Mouse (Mus musculus): ENCODE measurements around the gene Hspe1. TPM values are rescaled to one million over a fixed set of nuclear protein-coding genes. Genes with fewer than 3 reads are reported as not detected.
A peak's percentile ranks its signal among the peaks of the same experiment; 100 is the strongest.
"Not testable (repeated sequence)": the region's sequence is repeated elsewhere in the genome, so short reads cannot be mapped to it uniquely, and the experiment has no call there.

The Hspe1 gene
- polyA plus RNA-seq, 1 experiment: 90.1 TPM

- H3K27ac ChIP-seq (ENCODE audit: insufficient read depth, low read depth, low read length): peak within 1 kb of the TSS; percentile 100
- peak within 1 kb of the TSS; percentile 80 for H3K4me3 ChIP-seq (ENCODE audit: insufficient read depth, low read depth, low read length)
- no peaks in the 10 kb centered on the region for H3K27me3 ChIP-seq (replicated peaks; ENCODE audit: control insufficient read depth, insufficient read depth, low read length)
- peak; percentile 99 for DNase-seq
- H3K4me1 ChIP-seq (ENCODE audit: control insufficient read depth, insufficient read depth, low read length): peaks cover 23% of the 10 kb centered on the region; the same call in 1 of the 2 replicates
- TF ChIP-seq CTCF (conservative IDR thresholded peaks at IDR 0.05; ENCODE audit: insufficient read depth, insufficient read length, low read depth, low read length) (0 out of 2 replicates have a peak, but pooled peaks have one; percentile 10), POLR2A (IDR thresholded peaks at IDR 0.05; ENCODE audit: low read depth, low read length) (peak; percentile 39)
- no peaks in the 10 kb centered on the region; the same call in 1 of the 2 replicates for H3K36me3 ChIP-seq (ENCODE audit: control insufficient read depth, insufficient read depth, low read length)
- WGBS: under 1% methylated on average over 46 of the region's 46 CpGs
Observed at GRCm38 (mm10) chr1:55052355-55052953, 35.5 kb upstream of the Hspe1 start, which contains the start of gene Coq10b. TSS of gene Coq10b (plus strand) at chr1:55052770.

- WGBS: 1% methylated on average over 42 of the region's 42 CpGs
- TF ChIP-seq CTCF (conservative IDR thresholded peaks at IDR 0.05; ENCODE audit: insufficient read depth, insufficient read length, low read depth, low read length) (no peak), POLR2A (IDR thresholded peaks at IDR 0.05; ENCODE audit: low read depth, low read length) (no peak)
- Histone ChIP-seq H3K4me3 (ENCODE audit: insufficient read depth, low read depth, low read length) (peak overlapping the region; percentile 80), H3K4me1 (ENCODE audit: control insufficient read depth, insufficient read depth, low read length) (peaks cover 23% of the 10 kb centered on the region; the same call in 1 of the 2 replicates), H3K27me3 (replicated peaks; ENCODE audit: control insufficient read depth, insufficient read depth, low read length) (no peaks in the 10 kb centered on the region), H3K27ac (ENCODE audit: insufficient read depth, low read depth, low read length) (peak overlapping the region; percentile 96), H3K36me3 (ENCODE audit: control insufficient read depth, insufficient read depth, low read length) (no peaks in the 10 kb centered on the region; the same call in 1 of the 2 replicates)
- DNase-seq: peak; percentile 89
Observed at GRCm38 (mm10) chr1:55053005-55053404, 34.9 kb upstream of the Hspe1 start.

- no peak for DNase-seq
- H3K27ac ChIP-seq (ENCODE audit: insufficient read depth, low read depth, low read length): peak overlapping the region; percentile 96
- TF ChIP-seq POLR2A (IDR thresholded peaks at IDR 0.05; ENCODE audit: low read depth, low read length): no peak
- no peak for TF ChIP-seq CTCF (conservative IDR thresholded peaks at IDR 0.05; ENCODE audit: insufficient read depth, insufficient read length, low read depth, low read length)
- H3K4me1 ChIP-seq (ENCODE audit: control insufficient read depth, insufficient read depth, low read length): peaks cover 23% of the 10 kb centered on the region; the same call in 1 of the 2 replicates
- WGBS: 56% methylated on average over 4 of the region's 4 CpGs
- peak overlapping the region; percentile 80 for H3K4me3 ChIP-seq (ENCODE audit: insufficient read depth, low read depth, low read length)
- H3K27me3 ChIP-seq (replicated peaks; ENCODE audit: control insufficient read depth, insufficient read depth, low read length): no peaks in the 10 kb centered on the region
- H3K36me3 ChIP-seq (ENCODE audit: control insufficient read depth, insufficient read depth, low read length): no peaks in the 10 kb centered on the region; the same call in 1 of the 2 replicates
Observed at GRCm38 (mm10) chr1:55053596-55053995, 34.3 kb upstream of the Hspe1 start.

- Histone ChIP-seq H3K4me3 (ENCODE audit: insufficient read depth, low read depth, low read length) (no peak overlapping the region), H3K27ac (ENCODE audit: insufficient read depth, low read depth, low read length) (no peak overlapping the region), H3K27me3 (replicated peaks; ENCODE audit: control insufficient read depth, insufficient read depth, low read length) (no peaks in the 10 kb centered on the region), H3K36me3 (ENCODE audit: control insufficient read depth, insufficient read depth, low read length) (no peaks in the 10 kb centered on the region; the same call in 1 of the 2 replicates), H3K4me1 (ENCODE audit: control insufficient read depth, insufficient read depth, low read length) (peaks cover 21% of the 10 kb centered on the region; the same call in 1 of the 2 replicates)
- DNase-seq: no peak
- no peak for TF ChIP-seq POLR2A (IDR thresholded peaks at IDR 0.05; ENCODE audit: low read depth, low read length)
- TF ChIP-seq CTCF (conservative IDR thresholded peaks at IDR 0.05; ENCODE audit: insufficient read depth, insufficient read length, low read depth, low read length): no peak
- WGBS: 83% methylated on average over 5 of the region's 5 CpGs
Observed at GRCm38 (mm10) chr1:55055322-55056115, 32.4 kb upstream of the Hspe1 start.

GRCm38 (mm10) chr1:55058383-55058782, 29.5 kb upstream of the Hspe1 start:
- peaks cover 17% of the 10 kb centered on the region; the same call in 1 of the 2 replicates for H3K4me1 ChIP-seq (ENCODE audit: control insufficient read depth, insufficient read depth, low read length)
- not testable (repeated sequence) for DNase-seq; H3K27ac ChIP-seq (ENCODE audit: insufficient read depth, low read depth, low read length); H3K27me3 ChIP-seq (replicated peaks; ENCODE audit: control insufficient read depth, insufficient read depth, low read length); H3K4me3 ChIP-seq (ENCODE audit: insufficient read depth, low read depth, low read length); H3K36me3 ChIP-seq (ENCODE audit: control insufficient read depth, insufficient read depth, low read length)
- 91% methylated on average over 2 of the region's 3 CpGs for WGBS

- H3K27me3 ChIP-seq (replicated peaks; ENCODE audit: control insufficient read depth, insufficient read depth, low read length): no peaks in the 10 kb centered on the region
- peaks cover 5% of the 10 kb centered on the region for H3K36me3 ChIP-seq (ENCODE audit: control insufficient read depth, insufficient read depth, low read length)
- 0 out of 2 replicates have a peak, but pooled peaks cover 7% of the 10 kb centered on the region for H3K4me1 ChIP-seq (ENCODE audit: control insufficient read depth, insufficient read depth, low read length)
- no peak overlapping the region for H3K27ac ChIP-seq (ENCODE audit: insufficient read depth, low read depth, low read length)
- TF ChIP-seq CTCF (conservative IDR thresholded peaks at IDR 0.05; ENCODE audit: insufficient read depth, insufficient read length, low read depth, low read length): no peak
- no peak for TF ChIP-seq POLR2A (IDR thresholded peaks at IDR 0.05; ENCODE audit: low read depth, low read length)
- no peak overlapping the region for H3K4me3 ChIP-seq (ENCODE audit: insufficient read depth, low read depth, low read length)
- WGBS: 91% methylated on average over 5 of the region's 5 CpGs
- no peak for DNase-seq
Observed at GRCm38 (mm10) chr1:55061099-55061498, 26.8 kb upstream of the Hspe1 start.

- H3K4me3 ChIP-seq (ENCODE audit: insufficient read depth, low read depth, low read length): no peak overlapping the region
- H3K36me3 ChIP-seq (ENCODE audit: control insufficient read depth, insufficient read depth, low read length): peaks cover 7% of the 10 kb centered on the region
- TF ChIP-seq POLR2A (IDR thresholded peaks at IDR 0.05; ENCODE audit: low read depth, low read length): no peak
- H3K4me1 ChIP-seq (ENCODE audit: control insufficient read depth, insufficient read depth, low read length): 0 out of 2 replicates have a peak, but pooled peaks cover 3% of the 10 kb centered on the region
- no peak overlapping the region for H3K27ac ChIP-seq (ENCODE audit: insufficient read depth, low read depth, low read length)
- H3K27me3 ChIP-seq (replicated peaks; ENCODE audit: control insufficient read depth, insufficient read depth, low read length): no peaks in the 10 kb centered on the region
- no peak for DNase-seq
- 88% methylated on average over 4 of the region's 4 CpGs for WGBS
Observed at GRCm38 (mm10) chr1:55061772-55062171, 26.2 kb upstream of the Hspe1 start.

GRCm38 (mm10) chr1:55072328-55072727, 15.6 kb upstream of the Hspe1 start:
- DNase-seq; H3K4me3 ChIP-seq (ENCODE audit: insufficient read depth, low read depth, low read length); H3K27ac ChIP-seq (ENCODE audit: insufficient read depth, low read depth, low read length); H3K4me1 ChIP-seq (ENCODE audit: control insufficient read depth, insufficient read depth, low read length); H3K36me3 ChIP-seq (ENCODE audit: control insufficient read depth, insufficient read depth, low read length); H3K27me3 ChIP-seq (replicated peaks; ENCODE audit: control insufficient read depth, insufficient read depth, low read length): not testable (repeated sequence)

Measured in kidney, adult 2 months (tissue).